Mouse (Mus musculus) frontal cortex, postnatal 10 days (tissue): ENCODE measurements around the gene Nsd1.

Experiments used
- DNase-seq, 2 experiments: peaks; one replicate each; pipeline ENCODE4 v3.0.0; 2022; ENCODE audit warnings: low spot score in 2 of 2, mixed read lengths in 1 of 2

Nsd1 gene

DNA sequence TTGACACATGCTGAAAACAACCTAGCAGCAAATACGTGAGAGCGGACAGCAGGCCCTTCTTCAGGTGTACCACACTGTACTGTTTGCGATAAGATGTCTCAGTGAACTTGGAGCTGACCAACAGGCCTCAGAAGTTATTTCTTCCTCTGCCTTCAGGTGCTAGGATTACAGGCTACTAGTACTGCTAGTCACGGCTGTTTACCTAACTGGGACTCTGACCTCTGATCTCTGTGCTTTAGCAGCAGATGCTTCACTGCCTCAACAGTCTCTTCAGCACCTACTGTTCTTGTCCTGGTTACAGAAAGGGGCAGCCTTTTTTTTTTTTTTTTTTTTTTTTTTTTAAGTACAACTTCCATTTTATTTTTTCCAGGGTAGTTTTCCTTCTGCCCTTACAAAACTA, 43.2 kb downstream of the Nsd1 start:
- no peak for DNase-seq

GRCm38 (mm10) chr13:55255052-55255652, 45.6 kb downstream of the Nsd1 start:
- no peak for DNase-seq

GRCm38 (mm10) chr13:55258651-55259050, 49.1 kb downstream of the Nsd1 start:
- no peak for DNase-seq

GRCm38 (mm10) chr13:55261521-55261920, 51.9 kb downstream of the Nsd1 start:
- no peak for DNase-seq

GRCm38 (mm10) chr13:55262096-55262495, 52.5 kb downstream of the Nsd1 start:
- DNase-seq, result no peak

- no peak for DNase-seq
Observed at GRCm38 (mm10) chr13:55277203-55277602, 67.6 kb downstream of the Nsd1 start.

DNA sequence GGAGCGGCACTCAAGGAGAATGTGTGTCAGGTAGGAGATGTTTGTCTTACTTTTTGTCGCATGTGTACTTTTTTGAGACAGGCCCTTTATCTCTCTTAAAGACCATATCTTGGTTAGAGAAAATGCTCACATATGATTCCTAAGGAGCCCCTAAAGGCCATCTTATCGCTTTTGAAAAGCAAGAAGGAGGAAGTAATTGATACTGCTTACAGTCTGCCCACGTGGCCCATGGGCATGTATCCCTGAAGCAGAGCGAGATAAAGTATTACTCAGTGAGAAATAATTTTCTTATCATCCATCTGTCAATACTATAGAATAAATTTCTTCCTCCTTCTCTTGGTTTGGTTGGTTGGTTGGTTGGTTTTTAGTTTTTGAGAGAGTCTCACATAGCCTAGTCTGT, 68.1 kb downstream of the Nsd1 start:
- DNase-seq, result no peak

DNA sequence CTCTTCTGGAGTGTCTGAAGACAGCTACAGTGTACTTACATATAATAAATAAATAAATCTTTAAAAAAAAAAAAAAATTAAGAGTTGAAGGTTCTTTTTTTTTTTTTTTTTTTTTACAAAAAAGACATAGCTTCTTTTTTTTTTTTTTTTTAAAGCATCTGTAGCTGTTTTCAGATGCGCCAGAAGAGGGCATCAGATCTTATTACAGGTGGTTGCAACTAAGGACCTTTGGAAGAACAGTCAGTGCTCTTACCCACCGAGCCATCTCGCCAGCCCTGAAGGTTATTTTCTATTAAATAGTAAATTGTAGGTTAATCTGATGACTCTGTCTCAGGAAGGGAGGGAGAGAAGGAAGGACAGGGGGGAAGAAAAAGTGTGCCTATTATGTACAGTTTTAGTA, 79.3 kb downstream of the Nsd1 start:
- no peak for DNase-seq

DNA sequence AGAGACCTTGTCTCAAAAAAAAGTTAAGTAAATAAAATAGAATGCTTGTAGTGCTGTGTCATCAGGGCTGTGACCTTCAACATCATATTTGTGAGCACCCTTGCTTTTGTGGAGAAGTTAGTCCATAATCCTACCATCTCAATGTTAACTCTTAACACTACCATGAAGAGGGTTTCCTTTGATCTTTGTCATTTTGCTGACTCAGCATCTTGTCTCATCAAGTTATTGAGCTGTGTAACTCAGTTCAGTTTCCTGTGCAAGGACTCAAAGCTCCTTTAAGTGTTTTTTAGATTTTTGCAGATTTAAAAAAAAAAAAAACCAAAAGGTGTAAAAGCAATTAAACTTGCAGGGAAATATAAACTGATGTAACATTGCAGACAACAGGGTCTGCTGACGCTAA, 87.2 kb downstream of the Nsd1 start:
- no peak for DNase-seq

DNA sequence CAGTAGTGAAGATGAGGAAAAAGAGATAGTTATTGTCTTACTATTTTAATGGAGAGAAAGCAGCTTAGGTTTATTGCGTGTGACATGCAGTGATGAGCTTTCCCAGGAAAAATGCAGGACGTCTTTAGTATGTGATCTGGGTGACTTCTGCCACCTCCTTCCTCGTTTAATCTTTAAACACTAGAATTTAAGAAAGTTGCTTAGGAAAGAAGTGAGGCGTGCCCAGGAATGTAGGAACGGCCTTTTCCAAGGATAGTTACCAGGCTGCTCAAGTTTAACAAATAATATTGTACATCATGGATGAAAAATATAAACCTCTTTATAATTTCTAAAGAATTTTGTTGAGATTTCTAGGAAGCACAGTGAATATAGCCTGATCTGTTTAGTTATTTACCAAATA, 91.3 kb downstream of the Nsd1 start:
- no peak for DNase-seq

GRCm38 (mm10) chr13:55312028-55312630, 102.5 kb downstream of the Nsd1 start:
- DNase-seq, result no peak

GRCm38 (mm10) chr13:55313051-55313450, 103.5 kb downstream of the Nsd1 start:
- no peak for DNase-seq

DNA sequence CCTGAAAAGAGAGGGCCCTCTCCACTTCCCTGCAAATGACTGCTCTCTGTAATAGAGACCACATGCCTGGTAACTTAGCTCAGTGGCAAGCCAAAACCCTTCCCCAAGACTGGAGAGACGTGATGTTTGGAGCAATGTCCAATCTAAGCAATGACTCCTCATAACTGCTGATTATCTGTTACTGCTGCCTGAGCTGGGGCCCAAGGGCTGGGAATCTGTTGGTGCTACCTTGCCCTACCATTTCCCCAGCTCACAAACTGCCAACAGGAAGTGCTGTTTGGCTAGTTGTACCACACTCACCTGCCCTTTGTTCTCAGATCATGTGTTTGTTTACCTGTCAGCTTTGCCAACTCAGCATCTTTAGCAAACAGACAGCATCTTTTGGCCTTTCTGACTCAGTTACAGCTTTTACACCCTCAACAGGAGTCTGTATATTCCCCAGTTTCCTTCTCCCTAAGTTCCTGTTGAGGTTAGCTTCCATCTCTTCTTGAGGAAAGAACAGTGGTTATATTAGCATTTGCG, 105.4 kb downstream of the Nsd1 start:
- no peak for DNase-seq

GRCm38 (mm10) chr13:55318351-55318750, 108.8 kb downstream of the Nsd1 start:
- no peak for DNase-seq

GRCm38 (mm10) chr13:55319931-55320533, 110.5 kb downstream of the Nsd1 start, which contains the start of gene Prelid1:
Gene Prelid1, plus strand, starts transcription at chr13:55320500.
- DNase-seq, result no peak

- peak; percentile 83 to 87 for DNase-seq
Observed at GRCm38 (mm10) chr13:55321434-55322129, 112.0 kb downstream of the Nsd1 start, which contains the start of gene Rab24. Gene Rab24, minus strand, starts transcription at chr13:55321946.

DNA sequence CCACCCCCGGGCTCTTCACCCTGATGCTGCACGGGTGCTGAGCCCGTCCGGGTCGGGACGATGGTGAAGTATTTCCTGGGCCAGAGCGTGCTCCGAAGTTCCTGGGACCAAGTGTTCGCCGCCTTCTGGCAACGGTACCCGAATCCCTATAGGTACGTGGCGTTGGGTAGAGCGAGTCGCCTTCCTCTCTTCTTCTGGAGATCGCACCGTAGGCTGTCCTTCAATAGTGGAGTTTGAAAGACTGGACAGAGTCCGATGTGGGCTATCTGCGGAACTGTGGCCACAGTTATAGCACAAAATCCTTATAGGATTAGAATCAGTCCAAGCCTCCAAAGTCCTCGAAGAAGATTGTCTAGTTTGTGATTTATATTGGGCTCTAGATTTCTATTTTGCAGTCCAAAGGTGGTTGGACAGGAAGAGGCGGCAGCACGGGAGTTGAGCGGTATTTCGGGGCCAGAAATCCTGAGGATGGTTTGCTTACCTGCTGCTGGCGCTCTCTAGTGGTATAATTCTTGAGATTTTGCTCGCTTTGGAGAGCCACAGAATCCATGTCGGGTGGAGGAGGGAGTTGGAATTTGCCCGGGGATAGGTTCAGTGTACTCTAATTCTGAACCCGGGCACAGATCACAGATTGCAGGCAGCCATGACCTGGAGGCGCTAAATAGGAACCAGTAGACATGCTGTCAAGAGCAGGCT, 112.7 kb downstream of the Nsd1 start:
- no peak for DNase-seq

DNA sequence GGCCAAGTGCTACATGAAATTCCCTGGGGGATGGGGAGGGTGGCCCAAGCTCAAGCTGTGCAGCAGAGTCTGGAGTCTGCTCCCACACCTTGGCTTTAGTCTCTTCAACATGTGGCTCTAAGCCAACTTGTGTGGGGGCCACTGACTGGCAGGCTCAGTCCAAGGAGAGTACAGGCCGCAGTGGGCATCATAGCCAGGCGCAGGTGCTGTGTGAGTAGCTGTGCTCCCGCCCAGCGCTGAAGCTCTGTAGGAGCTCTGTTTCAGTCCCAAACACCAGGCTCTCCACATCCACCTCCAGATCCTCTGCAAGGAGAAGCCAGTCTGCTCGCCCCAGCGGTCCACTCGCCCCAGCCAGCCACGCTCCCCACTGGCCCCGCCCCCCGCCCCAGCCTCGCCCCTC, 116.0 kb downstream of the Nsd1 start:
- DNase-seq, result no peak

DNA sequence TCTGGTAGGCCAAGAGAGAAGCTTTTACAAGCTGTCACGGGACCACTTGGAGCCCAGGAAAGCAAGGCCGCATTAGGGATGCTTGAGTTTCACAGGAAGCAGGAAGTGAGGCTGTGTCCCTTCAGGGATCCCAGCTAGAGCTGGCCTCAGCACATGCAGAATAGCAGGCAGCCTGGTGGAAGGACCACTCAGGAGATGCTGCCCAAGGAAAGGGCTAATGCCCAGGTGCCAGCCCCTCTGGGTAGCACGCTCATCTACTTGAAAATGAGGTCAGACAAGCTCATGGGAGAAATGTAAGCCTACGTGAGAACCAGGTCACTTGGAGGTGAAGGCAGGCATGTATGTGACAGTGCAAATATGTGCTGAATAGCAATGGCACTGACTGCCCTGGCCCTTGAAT, 117.6 kb downstream of the Nsd1 start:
- DNase-seq, result no peak

- peak; percentile 88 to 90 for DNase-seq
Observed at GRCm38 (mm10) chr13:55327633-55328032, 118.1 kb downstream of the Nsd1 start.

- no peak for DNase-seq
Observed at GRCm38 (mm10) chr13:55328171-55328570, 118.6 kb downstream of the Nsd1 start.

- DNase-seq, result no peak
Observed at GRCm38 (mm10) chr13:55328641-55329040, 119.1 kb downstream of the Nsd1 start.
